Mouse (Mus musculus): Measurements from ENCODE around the gene Twsg1.

Gene Twsg1

GRCm38 (mm10) chr17:65931525-65931924 lies 19.5 kb downstream of the Twsg1 start:
- DNase-seq (ENCODE audit: low spot score in 2 of 2): no peak

- DNase-seq (ENCODE audit: low spot score in 2 of 2): no peak
Observed at GRCm38 (mm10) chr17:65930960-65931359, 20.1 kb downstream of the Twsg1 start.

GRCm38 (mm10) chr17:65930158-65930826 lies 20.7 kb downstream of the Twsg1 start:
- no peak for DNase-seq (ENCODE audit: low spot score in 2 of 2)

GRCm38 (mm10) chr17:65929319-65929978 lies 21.6 kb downstream of the Twsg1 start:
- DNase-seq (ENCODE audit: low spot score in 2 of 2): no peak

- peak in 1 of 2 experiments; percentile 16 for DNase-seq (ENCODE audit: low spot score in 2 of 2)
Observed at GRCm38 (mm10) chr17:65927077-65927476, 23.9 kb downstream of the Twsg1 start.

- DNase-seq (ENCODE audit: low spot score in 2 of 2): no peak
Observed at GRCm38 (mm10) chr17:65924218-65924617, 26.8 kb downstream of the Twsg1 start.

GRCm38 (mm10) chr17:65921975-65922374 lies 29.1 kb downstream of the Twsg1 start:
- DNase-seq (ENCODE audit: low spot score in 2 of 2): no peak

- no peak for DNase-seq (ENCODE audit: low spot score in 2 of 2)
Observed at GRCm38 (mm10) chr17:65919235-65919634, 31.8 kb downstream of the Twsg1 start.

- DNase-seq (ENCODE audit: low spot score in 2 of 2): peak; percentile 67 to 87
Observed at GRCm38 (mm10) chr17:65916135-65916668, 34.8 kb downstream of the Twsg1 start.

GRCm38 (mm10) chr17:65914083-65914482 lies 36.9 kb downstream of the Twsg1 start:
- no peak for DNase-seq (ENCODE audit: low spot score in 2 of 2)

- no peak for DNase-seq (ENCODE audit: low spot score in 2 of 2)
Observed at GRCm38 (mm10) chr17:65912202-65912601, 38.8 kb downstream of the Twsg1 start.

GRCm38 (mm10) chr17:65911285-65912069 lies 39.5 kb downstream of the Twsg1 start:
- no peak for DNase-seq (ENCODE audit: low spot score in 2 of 2)

GRCm38 (mm10) chr17:65908270-65908669 lies 42.8 kb downstream of the Twsg1 start:
- DNase-seq (ENCODE audit: low spot score in 2 of 2): no peak

GRCm38 (mm10) chr17:65906895-65907401 lies 44.1 kb downstream of the Twsg1 start:
- DNase-seq (ENCODE audit: low spot score in 2 of 2): no peak

GRCm38 (mm10) chr17:65906313-65906894 lies 44.6 kb downstream of the Twsg1 start:
- no peak for DNase-seq (ENCODE audit: low spot score in 2 of 2)

GRCm38 (mm10) chr17:65905241-65905640 lies 45.8 kb downstream of the Twsg1 start:
- no peak for DNase-seq (ENCODE audit: low spot score in 2 of 2)

GRCm38 (mm10) chr17:65903826-65904225 lies 47.2 kb downstream of the Twsg1 start:
- DNase-seq (ENCODE audit: low spot score in 2 of 2): no peak

GRCm38 (mm10) chr17:65903011-65903410 lies 48.0 kb downstream of the Twsg1 start:
- DNase-seq (ENCODE audit: low spot score in 2 of 2): no peak

- DNase-seq (ENCODE audit: low spot score in 2 of 2): no peak
Observed at GRCm38 (mm10) chr17:65902281-65902680, 48.7 kb downstream of the Twsg1 start.

- DNase-seq (ENCODE audit: low spot score in 2 of 2): no peak
Observed at GRCm38 (mm10) chr17:65896016-65896415, 55.0 kb downstream of the Twsg1 start.

- DNase-seq (ENCODE audit: low spot score in 2 of 2): no peak
Observed at GRCm38 (mm10) chr17:65889476-65889875, 61.5 kb downstream of the Twsg1 start.

GRCm38 (mm10) chr17:65886571-65886970 lies 64.5 kb downstream of the Twsg1 start:
- no peak for DNase-seq (ENCODE audit: low spot score in 2 of 2)

All from cerebellum, postnatal 4 days (tissue).